Mouse (Mus musculus): ENCODE data around the gene Cdh4.

DNA sequence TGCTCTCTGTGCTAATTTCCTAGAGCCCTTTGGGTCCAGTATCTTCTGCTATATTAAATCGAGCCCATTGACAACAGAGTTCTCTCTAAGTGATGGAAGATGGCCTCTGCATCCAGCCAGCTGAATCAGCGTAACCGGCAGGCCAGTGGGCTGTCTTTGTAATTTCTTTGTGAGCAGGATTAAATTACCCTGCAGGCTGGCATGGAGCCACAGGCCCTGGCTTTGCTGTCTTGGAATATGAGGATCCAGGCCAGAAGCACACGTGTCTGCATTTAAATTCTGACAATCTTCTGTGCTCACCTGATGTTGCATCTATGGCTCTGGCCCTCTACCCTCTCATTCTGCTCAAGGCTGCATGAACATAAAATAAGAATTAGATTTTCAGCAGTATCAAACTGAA, 17.0 kb downstream of the Cdh4 start:
- no peak for TF ChIP-seq HCFC1 (IDR thresholded peaks at IDR 0.05; ENCODE audit: borderline replicate concordance, insufficient read depth, low read length)
- TF ChIP-seq ZNF384 (IDR thresholded peaks at IDR 0.05; ENCODE audit: low read depth, low read length) = no peak
- no peak for TF ChIP-seq CHD2 (IDR thresholded peaks at IDR 0.05; ENCODE audit: low read depth, low read length)
- no peak for TF ChIP-seq MAFK (IDR thresholded peaks at IDR 0.05; ENCODE audit: insufficient read depth, low read depth, low read length)
- no peak for TF ChIP-seq ZC3H11A (IDR thresholded peaks at IDR 0.05; ENCODE audit: borderline replicate concordance, low read depth, low read length)
